23 mouse cellular contexts compared by ENCODE assay signal in the genomic region with DNA sequence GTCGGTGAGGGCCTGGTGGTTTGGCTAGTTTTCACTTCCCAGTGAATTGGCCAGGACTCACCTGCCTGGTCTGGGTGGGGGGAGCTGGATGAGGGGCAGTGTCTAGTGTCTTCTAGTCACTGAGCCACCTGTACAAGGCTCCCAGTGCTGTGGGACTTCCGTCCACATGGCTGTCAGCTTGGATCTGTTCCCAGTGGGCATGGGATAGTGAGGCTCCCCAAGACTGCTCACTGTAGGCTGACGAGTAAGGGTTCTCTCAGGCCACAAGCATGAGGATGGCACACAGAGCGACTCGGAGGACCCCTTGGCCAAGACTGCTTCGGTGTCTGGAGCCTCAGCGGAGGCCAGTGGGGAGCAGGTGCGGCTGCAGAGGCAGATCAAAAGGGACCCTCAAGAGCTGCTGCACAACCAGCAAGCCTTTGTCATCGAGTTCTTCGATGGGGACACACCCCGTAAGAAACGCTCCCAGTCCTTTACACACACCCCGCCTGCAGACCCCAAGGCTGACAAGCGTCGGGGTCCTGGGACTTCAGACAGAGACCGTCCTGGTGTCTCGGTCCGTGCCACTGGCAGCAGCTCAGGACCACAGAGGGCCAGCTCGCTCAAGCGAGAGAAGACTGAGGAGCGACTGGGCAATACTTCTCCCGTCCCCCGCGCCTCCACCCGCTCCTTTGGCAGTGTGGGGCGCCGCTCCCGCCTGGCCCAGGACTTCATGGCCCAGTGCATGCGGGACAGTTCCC. TPM values are rescaled to one million over a fixed set of nuclear protein-coding genes. Genes with fewer than 3 reads are reported as not detected.
DNase-seq lines count a peak whose midpoint lies in the region; ATAC-seq and TF ChIP-seq lines count a peak whose summit lies in the region.
"Had no signal": no experiment of that assay in that cellular context is flagged by ENCODE, and none has a peak within 500 bp of the region (broad histone marks: within the 10 kb centered on the region; RNA-seq: fewer than 3 reads in every experiment).

No protein-coding gene starts in this region.

- H3K27ac ChIP-seq in gastrocnemius, adult 2 months, result no peak overlapping the region
- H3K27ac ChIP-seq in midbrain, embryonic 11.5 days (ENCODE audit: low read depth, low read length), result no peak overlapping the region
- H3K27ac ChIP-seq: embryonic facial prominence, embryonic 10.5 days; forebrain, embryonic 15.5 days; heart, embryonic 15.5 days; intestine, embryonic 15.5 days; liver, embryonic 15.5 days; macrophage had no signal

- intact Hi-C loops in gastrocnemius, adult 2 months (cut with DNase I), result no loop called here
- intact Hi-C loops in gastrocnemius, postnatal 14 days (cut with DNase I; ENCODE audit: low total_unique reads), result no loop called here
- intact Hi-C loops in left cerebral cortex, postnatal 4 days (cut with DNase I), result no loop called here

- no peak for TF ChIP-seq CTCF in gastrocnemius, adult 2 months (IDR thresholded peaks at IDR 0.05)

- H3K4me2 ChIP-seq in midbrain, embryonic 11.5 days, result no peak overlapping the region
- H3K4me2 ChIP-seq: forebrain, embryonic 15.5 days; heart, embryonic 15.5 days; intestine, embryonic 15.5 days; liver, embryonic 15.5 days had no signal

- no peak overlapping the region for H3K4me3 ChIP-seq in gastrocnemius, adult 2 months
- H3K4me3 ChIP-seq in midbrain, embryonic 11.5 days (ENCODE audit: low read depth, low read length), result no peak overlapping the region
- H3K4me3 ChIP-seq: embryonic facial prominence, embryonic 10.5 days; forebrain, embryonic 15.5 days; heart, embryonic 15.5 days; intestine, embryonic 15.5 days; liver, embryonic 15.5 days had no signal

- H3K9ac ChIP-seq in midbrain, embryonic 11.5 days (ENCODE audit: low read length), result no peak overlapping the region
- H3K9ac ChIP-seq: forebrain, embryonic 15.5 days; heart, embryonic 15.5 days; intestine, embryonic 15.5 days; liver, embryonic 15.5 days had no signal

- no peak for ATAC-seq in midbrain, embryonic 11.5 days (ENCODE audit: low FRiP score)
- ATAC-seq: CD4-positive, CD25-positive, alpha-beta regulatory T cell, adult 4 months; forebrain, embryonic 15.5 days; hindbrain, embryonic 16.5 days; intestine, embryonic 15.5 days had no signal

- H3K9me3 ChIP-seq in midbrain, embryonic 11.5 days (ENCODE audit: control insufficient read depth, low read length), result no peaks in the 10 kb centered on the region
- H3K9me3 ChIP-seq: embryonic facial prominence, embryonic 10.5 days; forebrain, embryonic 15.5 days; heart, embryonic 15.5 days; intestine, embryonic 15.5 days; liver, embryonic 15.5 days had no signal

- no peaks in the 10 kb centered on the region for H3K4me1 ChIP-seq in midbrain, embryonic 11.5 days (ENCODE audit: control insufficient read depth, insufficient read depth, low read length)
- H3K4me1 ChIP-seq: forebrain, embryonic 15.5 days; heart, embryonic 15.5 days; intestine, embryonic 15.5 days; liver, embryonic 15.5 days had no signal

- H3K36me3 ChIP-seq in midbrain, embryonic 11.5 days (ENCODE audit: control insufficient read depth, insufficient read depth, low read length), result 0 out of 2 replicates have a peak, but pooled peaks cover 3% of the 10 kb centered on the region

- no peaks in the 10 kb centered on the region for H3K27me3 ChIP-seq in midbrain, embryonic 11.5 days (ENCODE audit: control insufficient read depth, insufficient read depth, low read length)
- H3K27me3 ChIP-seq: forebrain, embryonic 15.5 days; heart, embryonic 15.5 days; intestine, embryonic 15.5 days; liver, embryonic 15.5 days had no signal

- WGBS in midbrain, embryonic 11.5 days, result 86% methylated on average over 29 of the region's 29 CpGs

- DNase-seq in gastrocnemius, adult 2 months, result peak; percentile 8
- DNase-seq in gastrocnemius, postnatal 14 days, result no peak
- peak; percentile 71 for DNase-seq in left cerebral cortex, postnatal 4 days
- no peak for DNase-seq in left cerebral cortex, adult 8-10 months (ENCODE audit: low spot score in 2 of 2)
- peak; percentile 57 for DNase-seq in cerebellum, adult 18-20 months
- peak; percentile 74 to 77 for DNase-seq in cerebellum, postnatal 14 days
- no peak for DNase-seq in spleen, postnatal 14 days (ENCODE audit: low spot score in 2 of 2)
- DNase-seq in midbrain, embryonic 11.5 days (ENCODE audit: low spot score, missing footprints), result no peak
- DNase-seq: gastrocnemius, postnatal 36 days; heart, postnatal 36 days; liver; right cerebral cortex, postnatal 25 days; spleen, adult 18-20 months; thymus, postnatal 14 days had no signal

RNA-seq across cellular contexts. Expression of gene Cep170b, which starts 15.8 kb away (rescaled TPM):
- total RNA-seq in gastrocnemius, adult 2 months (2021), result 10 to 100 TPM in 1 of 2 experiments, 1 to 10 TPM in 1; 9.8 to 13.6 TPM
- total RNA-seq in gastrocnemius, postnatal 14 days (2021), result 10 to 100 TPM; 10.9 to 14.4 TPM
- total RNA-seq in left cerebral cortex, postnatal 4 days (2021), result 100 to 1,000 TPM; 183 to 185 TPM
- 100 to 1,000 TPM; 252 to 327 (median 295) TPM for total RNA-seq in left cerebral cortex, adult 8-10 months (2022)
- 5.2 and 5.5 TPM in 2 replicates for polyA plus RNA-seq in midbrain, embryonic 11.5 days (2014; fragmentation: Nextera tagmentation; extraction: Ambion mirVana)
- total RNA-seq: monocyte, adult 5-6 weeks had no signal

RNA-seq across cellular contexts. Expression of gene Pld4, which starts 24.4 kb away (rescaled TPM):
- total RNA-seq in gastrocnemius, adult 2 months (2021), result 1 to 10 TPM; 1.7 to 4.0 TPM
- total RNA-seq in gastrocnemius, postnatal 14 days (2021), result 1 to 10 TPM; 3.2 to 4.1 TPM
- 1 to 10 TPM; 6.2 to 6.6 TPM for total RNA-seq in left cerebral cortex, postnatal 4 days (2021)
- 10 to 100 TPM in 3 of 4 experiments, 1 to 10 TPM in 1; 10.0 to 22.8 (median 16.5) TPM for total RNA-seq in left cerebral cortex, adult 8-10 months (2022)
- polyA plus RNA-seq in midbrain, embryonic 11.5 days (2014; fragmentation: Nextera tagmentation; extraction: Ambion mirVana), result 3.5 and 4.2 TPM in 2 replicates

RNA-seq across cellular contexts. Expression of gene Zbtb42, which starts 57.4 kb away (rescaled TPM):
- total RNA-seq in gastrocnemius, adult 2 months (2021), result under 1 TPM; 0.64 to 0.81 TPM
- total RNA-seq in gastrocnemius, postnatal 14 days (2021), result 1 to 10 TPM; 1.3 to 2.1 TPM
- total RNA-seq in left cerebral cortex, postnatal 4 days (2021), result 1 to 10 TPM in 1 of 2 experiments, under 1 TPM in 1; 0.62 to 1.9 TPM
- 1 to 10 TPM in 2 of 4 experiments, under 1 TPM in 2; 0.81 to 1.7 (median 1.1) TPM for total RNA-seq in left cerebral cortex, adult 8-10 months (2022)
- 4.8 and 5.1 TPM in 2 replicates for polyA plus RNA-seq in midbrain, embryonic 11.5 days (2014; fragmentation: Nextera tagmentation; extraction: Ambion mirVana)

Comparison
In these comparisons a context has a peak if more than half of its experiments do, and no peak if none do; other contexts are left out.
1. DNase-seq: peak in gastrocnemius, adult 2 months (single experiment), left cerebral cortex, postnatal 4 days (single experiment), cerebellum, adult 18-20 months (2 of 2) and cerebellum, postnatal 14 days (2 of 2); none in gastrocnemius, postnatal 14 days (single experiment), left cerebral cortex, adult 8-10 months (0 of 2), spleen, postnatal 14 days (0 of 2) and midbrain, embryonic 11.5 days (single experiment).
2. RNA of gene Cep170b, which starts 15.8 kb away (total RNA-seq): 252 to 327 TPM in left cerebral cortex, adult 8-10 months and 183 to 185 TPM in left cerebral cortex, postnatal 4 days; 10.9 to 14.4 TPM in gastrocnemius, postnatal 14 days and 9.8 to 13.6 TPM in gastrocnemius, adult 2 months; every median in the first group is over 10 times any median in the second.